Mouse (Mus musculus) heart, adult 10 weeks (tissue): ENCODE measurements around the gene Kdm2b. TPM values are rescaled to one million over a fixed set of nuclear protein-coding genes. Genes with fewer than 3 reads are reported as not detected.

Experiments
- polyA plus RNA-seq: library from polyadenylated mRNA; stranded (reverse); fragments of 350-450 nt; fragmentation: Illumina TruSeq; extraction: RNeasy Lipid Tissue Mini Kit (QIAGEN cat#74804); gene quantifications from one replicate; pipeline ENCODE4 v1.2.3, GENCODE M21; 2014; ENCODE audit warnings: low read depth, low replicate concordance

Kdm2b gene
- polyA plus RNA-seq = 9.2 TPM

DNA sequence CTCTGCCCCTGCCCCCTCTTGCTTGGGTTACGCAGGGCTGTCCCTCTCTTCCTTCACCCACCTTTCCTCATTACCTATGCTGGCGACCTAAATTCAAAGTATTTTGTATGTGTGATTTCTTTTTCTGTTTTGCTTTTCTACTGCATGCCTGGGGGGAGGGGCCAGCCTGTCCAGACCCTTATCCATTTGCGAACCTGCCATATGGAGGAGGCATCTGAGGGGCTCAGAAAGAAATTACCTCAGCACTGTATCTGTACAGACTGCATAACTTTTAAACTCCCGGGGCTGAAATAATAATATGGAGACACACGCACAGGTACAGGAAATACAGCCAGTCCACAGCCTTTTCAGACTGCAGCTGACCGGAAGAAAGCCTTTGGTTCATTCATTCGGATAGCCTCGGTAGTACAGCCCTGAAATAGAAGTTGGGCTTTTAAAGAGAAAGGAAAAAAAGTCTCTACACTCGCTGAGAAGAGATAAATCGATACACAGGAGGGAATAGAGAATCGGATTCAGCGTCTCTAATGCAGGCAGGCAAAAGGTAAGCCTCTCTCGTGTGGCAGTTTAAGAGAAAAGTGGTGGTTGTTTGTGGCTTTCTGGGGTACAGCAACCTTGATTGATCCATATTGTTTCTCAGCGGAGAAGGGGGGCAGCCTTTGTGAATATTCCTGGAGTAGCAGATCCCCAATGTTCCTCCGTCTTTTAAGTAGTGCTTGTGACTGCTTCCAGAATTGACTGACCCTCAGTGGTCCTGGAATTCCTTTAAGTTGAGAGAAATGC is at the start of gene Kdm2b:
Gene Kdm2b (minus strand): TSS at position 273 of the 780 bp plus-strand sequence.

DNA sequence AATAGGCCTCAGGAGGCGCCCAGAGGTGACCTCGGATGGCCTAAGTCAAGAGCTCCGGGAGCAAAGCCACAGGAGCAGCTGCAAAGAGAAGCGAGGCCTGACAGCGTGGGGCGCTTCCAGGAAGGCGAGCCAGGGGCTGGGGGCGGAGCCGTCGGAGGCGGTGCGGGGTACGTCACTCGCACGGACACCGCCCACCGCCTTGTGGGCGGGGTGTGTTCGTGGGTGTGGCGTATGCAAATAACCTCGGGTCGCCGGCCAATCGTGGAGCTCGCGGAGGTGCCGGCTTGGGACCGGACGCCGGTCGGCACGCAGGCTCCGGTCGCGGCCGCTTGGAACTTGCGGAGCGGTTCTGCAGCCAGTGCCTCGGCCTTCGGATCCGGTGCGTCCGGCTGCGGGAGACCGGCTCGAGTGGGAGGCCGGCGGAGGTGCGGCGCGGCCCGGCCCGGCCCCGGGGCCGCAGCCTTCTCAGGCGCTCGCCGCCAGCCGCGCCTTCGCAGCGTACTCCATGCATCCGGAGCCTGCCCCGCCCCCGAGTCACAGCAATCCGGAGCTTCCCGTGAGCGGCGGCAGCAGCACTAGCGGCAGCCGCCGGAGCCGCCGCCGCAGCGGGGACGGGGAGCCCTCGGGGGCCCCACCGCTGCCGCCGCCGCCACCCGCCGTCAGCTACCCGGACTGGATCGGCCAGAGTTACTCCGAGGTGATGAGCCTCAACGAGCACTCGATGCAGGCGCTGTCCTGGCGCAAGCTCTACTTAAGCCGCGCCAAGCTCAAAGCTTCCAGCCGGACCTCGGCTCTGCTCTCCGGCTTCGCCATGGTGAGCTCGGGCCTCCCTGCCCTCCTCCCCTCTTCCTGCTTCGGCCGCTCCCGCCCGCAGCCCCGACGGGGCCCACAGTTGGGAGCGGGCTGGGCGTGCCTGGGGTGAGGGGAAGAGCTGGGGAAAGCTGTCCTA is 25.4 kb upstream of the Kdm2b start, which contains the start of gene Orai1:
Gene Orai1 (plus strand): TSS at position 322 of the 949 bp plus-strand sequence.

DNA sequence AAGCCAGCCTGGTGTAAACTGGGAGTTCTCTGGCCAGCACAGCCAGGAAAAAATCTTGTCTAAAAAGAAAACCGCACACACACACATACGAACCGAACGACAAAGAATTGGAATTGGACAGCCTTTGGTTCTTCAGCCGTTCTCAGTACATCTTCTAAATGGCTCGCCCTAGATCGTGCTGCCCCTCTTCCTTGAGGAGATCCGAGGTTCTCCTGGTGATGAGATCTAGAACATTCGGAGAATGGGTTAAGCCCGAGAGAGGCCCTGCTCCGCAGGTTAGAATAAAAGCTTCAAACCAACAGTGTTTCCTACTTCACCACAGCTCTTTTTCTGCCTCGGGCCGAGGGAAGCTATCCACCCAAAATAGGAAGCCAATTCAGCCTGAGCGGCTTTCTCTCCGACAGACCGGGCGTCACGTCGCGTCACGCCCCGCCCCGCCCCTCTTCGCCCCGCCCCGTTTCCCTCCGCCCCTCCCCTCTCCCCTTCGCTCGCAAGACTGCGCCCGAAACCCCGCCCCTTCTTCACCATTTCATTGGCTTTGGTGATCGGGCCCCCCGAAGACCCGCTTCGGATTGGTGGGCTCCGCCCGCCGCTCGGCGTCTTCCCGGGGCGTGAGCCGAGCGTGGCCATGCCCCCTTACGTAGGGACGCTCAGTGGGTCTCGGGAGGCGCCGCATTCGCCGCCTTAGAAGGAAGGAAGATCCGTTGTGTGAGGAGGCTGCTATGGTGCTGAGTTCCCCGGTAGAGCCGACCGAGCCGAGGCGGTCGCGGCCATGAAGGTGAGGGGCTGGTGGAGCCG is 139.9 kb downstream of the Kdm2b start, which contains the start of gene Rnf34:
Gene Rnf34 (plus strand): TSS at position 528 of the 798 bp plus-strand sequence.

DNA sequence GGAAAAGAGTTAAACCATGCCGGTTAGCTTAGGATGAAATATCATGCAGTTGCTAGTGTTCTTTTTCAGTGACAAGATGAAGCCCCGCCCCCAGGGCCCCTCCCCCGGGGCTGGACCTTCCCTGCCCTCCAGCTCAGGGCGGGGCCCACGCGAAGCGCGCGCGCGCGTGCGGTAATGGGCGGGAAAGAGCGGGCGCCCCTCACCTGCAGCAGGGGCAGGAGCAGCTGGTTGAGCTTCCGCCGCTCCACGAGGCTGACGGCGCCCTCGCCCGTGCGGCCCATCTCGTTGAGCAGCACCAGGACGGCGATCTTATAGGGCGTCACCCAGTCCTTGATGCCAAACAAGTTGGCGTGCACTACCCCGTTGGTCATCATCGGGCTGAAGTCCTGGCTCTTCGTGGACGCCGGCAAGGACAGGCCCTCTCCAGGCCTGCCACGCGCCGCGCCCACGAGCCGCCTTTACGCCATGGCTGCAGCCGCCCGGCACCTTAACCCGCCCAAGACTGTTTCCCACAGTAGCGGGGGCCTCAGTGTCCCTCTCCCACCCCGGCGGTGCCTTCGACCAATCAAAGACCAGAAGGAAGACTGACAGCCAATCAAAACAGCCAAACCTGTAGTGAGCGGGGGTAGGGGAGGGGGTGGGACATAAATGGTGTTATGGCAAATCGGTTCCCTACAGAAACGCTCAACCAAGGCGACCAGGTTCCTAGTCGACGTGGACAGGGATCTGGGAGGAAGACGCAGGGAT is 168.7 kb downstream of the Kdm2b start, which contains the start of gene Anapc5:
Gene Anapc5 (minus strand): TSS at position 563 of the 747 bp plus-strand sequence.

Other genes with a start within 250 kb of the Kdm2b start
- 10.4 TPM for gene Camkk2, start 210.4 kb downstream of the Kdm2b start, polyA plus RNA-seq
- gene Anapc5, start 168.5 kb downstream of the Kdm2b start, polyA plus RNA-seq = 203 TPM
- gene Rnf34, start 139.8 kb downstream of the Kdm2b start, polyA plus RNA-seq = 20.9 TPM
- 12.6 TPM for gene Orai1, start 25.3 kb upstream of the Kdm2b start, polyA plus RNA-seq
- not detected for gene Morn3, start 57.2 kb upstream of the Kdm2b start, polyA plus RNA-seq
- 12.2 TPM for gene Tmem120b, start 78.6 kb upstream of the Kdm2b start, polyA plus RNA-seq
- gene Rhof, start 142.9 kb upstream of the Kdm2b start, polyA plus RNA-seq = 0.21 TPM
- gene Setd1b, start 152.4 kb upstream of the Kdm2b start, polyA plus RNA-seq = 9.1 TPM
- gene Psmd9, start 179.6 kb upstream of the Kdm2b start, polyA plus RNA-seq = 15.9 TPM
- 1.4 TPM for gene Hpd, start 192.9 kb upstream of the Kdm2b start, polyA plus RNA-seq